Mouse (Mus musculus) cerebellum, adult 2 months (tissue): ENCODE data around the gene Crlf1.

Experiments
- CTCF ChIP-seq: fragments of 200-500 bp; IDR thresholded peaks from 2 replicates; pipeline ENCODE4 v1.5.1; 2011; ENCODE audit warnings: low read depth, mild to moderate bottlenecking, control low read depth, low read length, moderate library complexity, borderline replicate concordance; ENCODE audit not compliant: insufficient read depth
- POLR2A ChIP-seq: fragments of 200-500 bp; IDR thresholded peaks from 2 replicates; pipeline ENCODE4 v1.6.1; 2011; ENCODE audit warnings: low read length, control low read depth, borderline replicate concordance; ENCODE audit not compliant: insufficient read depth

DNA sequence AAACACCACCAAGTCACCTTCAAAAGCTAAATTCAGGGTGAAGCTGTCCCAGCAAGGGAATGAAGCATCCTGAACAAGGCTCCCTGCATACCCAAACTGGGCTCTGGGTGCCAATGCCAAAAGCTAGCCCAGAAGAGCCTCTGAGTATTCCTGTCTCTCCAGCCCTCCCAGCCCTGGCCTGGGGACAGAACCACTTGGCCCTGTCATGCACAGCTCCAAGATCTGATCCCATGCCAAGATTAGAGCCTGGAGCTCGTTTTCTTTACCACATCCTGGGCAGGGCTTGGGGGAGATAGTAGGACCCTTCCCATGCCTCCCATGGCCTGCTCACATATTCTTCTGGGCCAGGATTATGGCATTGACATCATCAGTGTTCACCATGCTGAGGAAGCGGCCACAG, 26.6 kb downstream of the Crlf1 start:
- TF ChIP-seq POLR2A (no peak), CTCF (no peak)
